Mouse (Mus musculus) G1E (cell line): ENCODE results near the gene Lrig2.

Source experiments
- CTCF ChIP-seq: IDR thresholded peaks from 2 replicates; pipeline ENCODE4 v1.5.1; 2012; ENCODE audit warnings: low read depth, low read length, inconsistent platforms, mixed read lengths
- GATA1 ChIP-seq: IDR thresholded peaks from 2 replicates; pipeline ENCODE4 v1.6.1; 2012; ENCODE audit warnings: borderline replicate concordance, low read length, inconsistent platforms, mixed read lengths
- GATA2 ChIP-seq: IDR thresholded peaks from 2 replicates; pipeline ENCODE4 v1.6.1; 2012; ENCODE audit warnings: low read depth, low read length, inconsistent platforms, borderline replicate concordance
- POLR2AphosphoS5 ChIP-seq: IDR thresholded peaks from 2 replicates; pipeline ENCODE4 v1.6.1; 2012; ENCODE audit warnings: low read depth, low read length, inconsistent platforms; ENCODE audit not compliant: insufficient replicate concordance
- TAL1 ChIP-seq: conservative IDR thresholded peaks from 2 replicates; pipeline ENCODE4 v1.6.1; 2012; ENCODE audit warnings: low read depth, low read length, inconsistent platforms, mixed read lengths

DNA sequence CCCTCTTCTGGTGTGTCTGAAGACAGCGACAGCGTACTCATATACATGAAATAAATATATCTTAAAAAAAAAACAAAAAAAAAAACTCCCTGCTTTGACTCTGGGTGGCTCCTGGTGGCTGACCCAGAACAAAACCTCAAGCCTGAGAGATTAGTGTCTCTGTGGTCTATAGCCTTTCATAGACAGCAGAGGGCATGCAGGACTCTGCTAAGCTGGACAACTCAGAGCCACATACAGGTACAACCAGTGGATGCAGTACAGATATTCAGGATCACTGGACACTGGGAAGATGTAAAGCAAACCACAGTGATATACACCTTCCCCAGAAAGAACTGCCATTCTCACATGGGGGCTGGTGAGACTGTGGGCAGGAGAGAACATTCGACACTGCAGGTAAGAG, 32.1 kb upstream of the Lrig2 start:
- TF ChIP-seq CTCF: no peak
- TF ChIP-seq GATA2: no peak
- no peak for TF ChIP-seq GATA1
- TF ChIP-seq TAL1: no peak
- TF ChIP-seq POLR2AphosphoS5: no peak
